Mouse (Mus musculus) C2C12 (cell line): ENCODE data around the gene Serpinf1.

Experiments used
- CEBPB ChIP-seq: IDR thresholded peaks from one replicate; pipeline ENCODE4 v1.6.1; 2011; ENCODE audit warnings: low read depth, mild to moderate bottlenecking, control low read depth, moderate library complexity
- CTCF ChIP-seq: IDR thresholded peaks from one replicate; pipeline ENCODE4 v1.5.1; 2011; ENCODE audit not compliant: control insufficient read depth, insufficient read depth, insufficient read length
- MAX ChIP-seq: IDR thresholded peaks from one replicate; pipeline ENCODE4 v1.6.1; 2011; ENCODE audit warnings: mild to moderate bottlenecking, control low read depth
- MYOG ChIP-seq: IDR thresholded peaks from one replicate; pipeline ENCODE4 v1.6.1; 2011; ENCODE audit not compliant: control insufficient read depth, insufficient read length; ENCODE audit errors: extremely low read depth

- no peak for TF ChIP-seq CTCF
- no peak for TF ChIP-seq CEBPB
- TF ChIP-seq MYOG, result no peak
- no peak for TF ChIP-seq MAX
These were observed 1.0 kb downstream of the Serpinf1 start for GRCm38 (mm10) chr11:75421375-75422012.
